Mouse (Mus musculus) stomach, embryonic 15.5 days (tissue): ENCODE measurements around the gene Mdh1. TPM values are rescaled to one million over a fixed set of nuclear protein-coding genes. Genes with fewer than 3 reads are reported as not detected.

ENCODE experiments used
- ATAC-seq: fragments of 200-750 bp; cut with Nextera tagmentation; 2 replicates; pipeline ENCODE4 v1.8.0; 2017; ENCODE audit warnings: low read depth, moderate number of reproducible peaks, moderate TSS enrichment; ENCODE audit not compliant: insufficient read depth, low FRiP score
- H3K27ac ChIP-seq: fragments of 300-500 bp; sonication (generic); 2 replicates; pipeline ENCODE4 v1.5.1; 2015; ENCODE audit warnings: mild to moderate bottlenecking, inconsistent platforms
- H3K27me3 ChIP-seq: fragments of 300-500 bp; sonication (generic); replicated peaks from 2 replicates; pipeline ENCODE4 v1.6.1; 2015; ENCODE audit warnings: inconsistent platforms
- H3K36me3 ChIP-seq: fragments of 300-500 bp; sonication (generic); 2 replicates; pipeline ENCODE4 v1.6.1; 2015; ENCODE audit warnings: inconsistent platforms
- H3K4me1 ChIP-seq: fragments of 300-500 bp; sonication (generic); 2 replicates; pipeline ENCODE4 v1.6.1; 2015; ENCODE audit warnings: inconsistent platforms
- H3K4me2 ChIP-seq: fragments of 300-500 bp; sonication (generic); 2 replicates; pipeline ENCODE4 v1.6.1; 2015; ENCODE audit warnings: mild to moderate bottlenecking, inconsistent platforms
- H3K4me3 ChIP-seq: fragments of 300-500 bp; sonication (generic); replicated peaks from 2 replicates; pipeline ENCODE4 v1.5.1; 2015; ENCODE audit warnings: inconsistent platforms
- H3K9ac ChIP-seq: fragments of 300-500 bp; sonication (generic); 2 replicates; pipeline ENCODE4 v1.6.1; 2015; ENCODE audit warnings: inconsistent platforms
- H3K9me3 ChIP-seq: fragments of 300-500 bp; sonication (generic); 2 replicates; pipeline ENCODE4 v1.6.1; 2016; ENCODE audit warnings: inconsistent platforms
- WGBS: fragments of 180-500 bp; shearing (Covaris S2); methylation state at CpG from one replicate; pipeline ENCODE4 v1.1.7; 2015; 5-methylcytosine and 5-hydroxymethylcytosine counted together
- polyA plus RNA-seq: library from polyadenylated mRNA; unstranded; fragments of >200 nt; fragmentation: Nextera tagmentation; extraction: Ambion mirVana; gene quantifications from 2 replicates; pipeline ENCODE4 v1.2.1, GENCODE M21; 2015

Gene Mdh1
- polyA plus RNA-seq, result 432 and 460 TPM in 2 replicates

GRCm38 (mm10) chr11:21571700-21572381, at the start of gene Mdh1, which contains the start of gene Wdpcp:
Gene Mdh1 (minus strand): TSS chr11:21572367.
Gene Wdpcp (plus strand): TSS chr11:21572235.
- WGBS, result under 1% methylated on average over 42 of the region's 42 CpGs
- H3K4me3 ChIP-seq, result peak within 1 kb of the TSS; percentile 65

GRCm38 (mm10) chr11:21615915-21616314, 43.7 kb upstream of the Mdh1 start:
- no peak overlapping the region for H3K9ac ChIP-seq
- H3K27ac ChIP-seq, result no peak overlapping the region
- H3K4me3 ChIP-seq, result no peak overlapping the region
- no peak for ATAC-seq
- no peaks in the 10 kb centered on the region for H3K9me3 ChIP-seq
- H3K27me3 ChIP-seq, result no peaks in the 10 kb centered on the region
- no peak overlapping the region for H3K4me2 ChIP-seq
- no peaks in the 10 kb centered on the region for H3K36me3 ChIP-seq
- H3K4me1 ChIP-seq, result no peaks in the 10 kb centered on the region

More at GRCm38 (mm10) chr11:21571700-21572381, at the start of gene Mdh1, which contains the start of gene Wdpcp:
- ATAC-seq, result peak; percentile 99
- Histone ChIP-seq H3K9ac (peak within 1 kb of the TSS; percentile 42), H3K4me1 (peaks cover 12% of the 10 kb centered on the region; the same call in 1 of the 2 replicates), H3K4me2 (peak within 1 kb of the TSS; percentile 66), H3K9me3 (no peaks in the 10 kb centered on the region), H3K27me3 (no peaks in the 10 kb centered on the region), H3K36me3 (no peaks in the 10 kb centered on the region), H3K27ac (peak within 1 kb of the TSS; percentile 51)

DNA sequence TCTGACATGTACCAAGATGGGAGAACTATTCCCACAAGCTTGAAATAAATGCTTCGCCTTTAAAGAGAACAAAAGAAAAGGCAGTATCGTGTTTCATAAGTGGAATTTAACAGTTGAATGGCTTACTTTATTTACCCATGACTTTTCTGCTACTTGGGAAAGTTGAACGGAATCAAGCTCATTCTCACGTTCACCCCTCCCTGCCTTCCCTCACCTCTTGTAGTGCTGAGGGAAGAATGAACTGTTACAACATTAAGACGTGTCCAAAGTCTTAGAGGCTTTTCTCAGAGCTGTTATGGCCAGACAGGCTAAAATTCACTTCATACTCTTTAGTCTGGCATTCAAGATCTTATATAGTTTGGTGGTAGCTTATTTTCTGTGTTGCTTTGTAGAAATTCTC, 30.3 kb upstream of the Mdh1 start:
- H3K36me3 ChIP-seq, result no peaks in the 10 kb centered on the region
- H3K4me3 ChIP-seq, result no peak overlapping the region
- ATAC-seq, result no peak
- no peak overlapping the region for H3K9ac ChIP-seq
- no peaks in the 10 kb centered on the region for H3K27me3 ChIP-seq
- no peak overlapping the region for H3K27ac ChIP-seq
- no peaks in the 10 kb centered on the region for H3K9me3 ChIP-seq
- WGBS, result 41% methylated on average over 5 of the region's 5 CpGs
- no peaks in the 10 kb centered on the region for H3K4me1 ChIP-seq
- H3K4me2 ChIP-seq, result no peak overlapping the region

DNA sequence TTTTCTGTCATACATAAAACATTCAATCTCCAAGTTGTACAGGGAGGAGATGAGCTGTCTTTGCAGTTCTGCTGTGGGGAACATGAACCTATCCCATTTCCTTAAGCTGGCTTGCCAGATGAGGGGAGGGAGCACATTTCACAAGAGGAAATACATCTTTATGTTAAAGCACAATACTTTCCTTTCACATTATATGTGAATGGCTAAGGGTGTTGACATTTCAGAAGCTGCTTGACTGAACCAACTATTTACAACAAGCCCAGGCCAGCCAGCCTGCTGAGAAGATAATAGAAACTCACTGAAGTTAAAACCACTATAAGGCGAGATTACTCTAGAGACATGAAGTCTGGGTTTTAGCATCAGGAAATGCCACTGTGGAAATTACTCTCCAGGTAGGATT, 11.1 kb upstream of the Mdh1 start:
- Histone ChIP-seq H3K4me2 (no peak overlapping the region), H3K4me1 (no peaks in the 10 kb centered on the region), H3K27me3 (no peaks in the 10 kb centered on the region), H3K9me3 (no peaks in the 10 kb centered on the region), H3K9ac (no peak overlapping the region), H3K36me3 (no peaks in the 10 kb centered on the region), H3K4me3 (no peak overlapping the region), H3K27ac (no peak overlapping the region)
- ATAC-seq, result no peak
- WGBS, result 54% methylated on average over 1 of the region's 1 CpGs

GRCm38 (mm10) chr11:21581472-21581871, 9.3 kb upstream of the Mdh1 start:
- Histone ChIP-seq H3K27me3 (no peaks in the 10 kb centered on the region), H3K4me1 (no peaks in the 10 kb centered on the region), H3K4me3 (no peak overlapping the region), H3K4me2 (no peak overlapping the region), H3K9me3 (no peaks in the 10 kb centered on the region), H3K36me3 (no peaks in the 10 kb centered on the region), H3K27ac (no peak overlapping the region), H3K9ac (no peak overlapping the region)
- no peak for ATAC-seq
- WGBS, result 66% methylated on average over 7 of the region's 7 CpGs

- no peak for ATAC-seq
- Histone ChIP-seq H3K9ac (peak overlapping the region; percentile 42; the same call in 1 of the 2 replicates), H3K4me3 (peak overlapping the region; percentile 65), H3K4me2 (peak overlapping the region; percentile 66), H3K27ac (peak overlapping the region; percentile 51; the same call in 1 of the 2 replicates), H3K4me1 (peaks cover 12% of the 10 kb centered on the region; the same call in 1 of the 2 replicates), H3K27me3 (no peaks in the 10 kb centered on the region), H3K36me3 (peaks cover 5% of the 10 kb centered on the region; the same call in 1 of the 2 replicates), H3K9me3 (no peaks in the 10 kb centered on the region)
- 5% methylated on average over 10 of the region's 10 CpGs for WGBS
Measured at GRCm38 (mm10) chr11:21570973-21571372, 1.2 kb downstream of the Mdh1 start.

DNA sequence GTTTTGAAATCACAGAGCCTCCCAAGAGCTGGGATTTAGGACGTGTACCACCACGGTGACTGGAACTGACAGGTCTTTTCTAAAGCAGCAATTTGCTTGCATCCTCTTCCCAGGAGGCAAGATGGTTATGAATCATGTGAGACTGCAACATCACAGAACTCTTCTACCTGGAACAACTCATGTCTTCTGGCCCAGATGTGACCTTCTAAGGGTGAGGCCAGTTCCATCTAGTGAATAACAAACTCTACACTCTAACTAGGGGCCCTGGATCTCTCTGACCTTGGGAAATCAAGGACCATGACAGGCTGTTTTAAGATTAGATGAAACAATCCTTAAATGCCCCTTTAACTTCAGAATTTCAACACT, 2.1 kb downstream of the Mdh1 start:
- Histone ChIP-seq H3K9ac (no peak overlapping the region), H3K9me3 (no peaks in the 10 kb centered on the region), H3K4me2 (peak overlapping the region; percentile 25; the same call in 1 of the 2 replicates), H3K4me1 (peaks cover 12% of the 10 kb centered on the region; the same call in 1 of the 2 replicates), H3K4me3 (no peak overlapping the region), H3K36me3 (peaks cover 7% of the 10 kb centered on the region; the same call in 1 of the 2 replicates), H3K27me3 (no peaks in the 10 kb centered on the region), H3K27ac (no peak overlapping the region)
- 72% methylated on average over 2 of the region's 2 CpGs for WGBS
- no peak for ATAC-seq

DNA sequence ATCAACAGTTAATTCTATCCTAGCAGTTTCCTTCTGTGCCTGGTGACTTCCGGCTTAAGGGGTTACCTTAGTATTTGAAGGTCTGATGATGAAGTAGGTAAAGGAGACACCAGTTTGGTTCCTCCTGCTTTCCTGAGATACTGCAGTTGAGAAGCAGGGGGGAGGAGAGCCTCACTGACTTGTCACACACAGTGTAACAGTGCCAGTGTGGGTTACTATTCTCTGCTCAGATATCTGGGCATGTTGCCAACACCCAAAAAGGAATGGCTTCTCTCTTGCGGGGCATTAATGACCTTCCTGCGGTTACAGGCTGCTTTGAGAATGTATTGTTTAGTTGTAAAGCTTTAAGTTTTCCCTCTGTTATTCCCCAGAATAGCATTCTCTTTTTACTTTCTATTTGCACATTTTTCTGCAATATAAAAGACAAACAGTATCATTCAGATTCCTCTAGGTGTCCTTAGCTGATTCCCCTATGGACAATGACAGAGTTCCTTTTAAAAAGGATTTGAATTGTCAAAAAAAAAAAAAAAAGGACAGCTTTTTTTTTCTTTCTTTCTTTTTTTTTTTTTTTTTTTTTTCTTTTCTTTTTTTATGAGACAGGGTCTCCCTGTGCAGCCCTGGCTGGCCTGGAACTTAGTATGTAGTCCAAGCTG, 2.6 kb downstream of the Mdh1 start:
- no peaks in the 10 kb centered on the region for H3K9me3 ChIP-seq
- H3K9ac ChIP-seq, result no peak overlapping the region
- H3K27ac ChIP-seq, result peak overlapping the region; percentile 2; the same call in 1 of the 2 replicates
- no peaks in the 10 kb centered on the region for H3K27me3 ChIP-seq
- H3K36me3 ChIP-seq, result peaks cover 7% of the 10 kb centered on the region; the same call in 1 of the 2 replicates
- peaks cover 12% of the 10 kb centered on the region; the same call in 1 of the 2 replicates for H3K4me1 ChIP-seq
- no peak for ATAC-seq
- H3K4me2 ChIP-seq, result peak overlapping the region; percentile 25; the same call in 1 of the 2 replicates
- H3K4me3 ChIP-seq, result no peak overlapping the region
- 23% methylated on average over 3 of the region's 3 CpGs for WGBS

- no peak for ATAC-seq
- Histone ChIP-seq H3K9me3 (no peaks in the 10 kb centered on the region), H3K4me1 (peaks cover 12% of the 10 kb centered on the region; the same call in 1 of the 2 replicates), H3K4me2 (0 out of 2 replicates have a peak overlapping the region, but pooled peaks have one; percentile 6), H3K27me3 (no peaks in the 10 kb centered on the region), H3K4me3 (no peak overlapping the region), H3K27ac (peak overlapping the region; percentile 2; the same call in 1 of the 2 replicates), H3K9ac (no peak overlapping the region), H3K36me3 (peaks cover 7% of the 10 kb centered on the region; the same call in 1 of the 2 replicates)
- 58% methylated on average over 5 of the region's 5 CpGs for WGBS
Measured at GRCm38 (mm10) chr11:21569002-21569401, 3.2 kb downstream of the Mdh1 start.

- Histone ChIP-seq H3K27me3 (no peaks in the 10 kb centered on the region), H3K9me3 (no peaks in the 10 kb centered on the region), H3K4me2 (no peak overlapping the region), H3K4me3 (no peak overlapping the region), H3K27ac (no peak overlapping the region), H3K36me3 (peaks cover 7% of the 10 kb centered on the region; the same call in 1 of the 2 replicates), H3K4me1 (peaks cover 10% of the 10 kb centered on the region; the same call in 1 of the 2 replicates), H3K9ac (no peak overlapping the region)
- ATAC-seq, result no peak
- 80% methylated on average over 1 of the region's 1 CpGs for WGBS
Measured at GRCm38 (mm10) chr11:21567733-21568132, 4.4 kb downstream of the Mdh1 start.

- H3K27me3 ChIP-seq, result no peaks in the 10 kb centered on the region
- no peak overlapping the region for H3K27ac ChIP-seq
- no peak overlapping the region for H3K4me3 ChIP-seq
- ATAC-seq, result no peak
- H3K36me3 ChIP-seq, result peaks cover 7% of the 10 kb centered on the region; the same call in 1 of the 2 replicates
- no peak overlapping the region for H3K9ac ChIP-seq
- no peaks in the 10 kb centered on the region for H3K9me3 ChIP-seq
- H3K4me2 ChIP-seq, result no peak overlapping the region
- 94% methylated on average over 6 of the region's 6 CpGs for WGBS
- H3K4me1 ChIP-seq, result peaks cover 10% of the 10 kb centered on the region; the same call in 1 of the 2 replicates
Measured at GRCm38 (mm10) chr11:21566934-21567333, 5.2 kb downstream of the Mdh1 start.
